Mouse (Mus musculus): ENCODE data around the gene Ptpdc1.

- no peak for TF ChIP-seq CTCF (IDR thresholded peaks at IDR 0.05; ENCODE audit: low read depth)
- TF ChIP-seq EP300 (optimal IDR thresholded peaks at IDR 0.05): no peak
Observed at GRCm38 (mm10) chr13:48587354-48587753, 38.1 kb downstream of the Ptpdc1 start.
